Mouse (Mus musculus) kidney, embryonic 15.5 days (tissue): ENCODE data around the gene Cacybp. TPM values are rescaled to one million over a fixed set of nuclear protein-coding genes. Genes with fewer than 3 reads are reported as not detected.

Experiments used
- ATAC-seq: fragments of 200-750 bp; cut with Nextera tagmentation; replicated peaks from 2 replicates; pipeline ENCODE4 v1.8.0; 2017; ENCODE audit warnings: moderate TSS enrichment; ENCODE audit not compliant: low FRiP score
- H3K27ac ChIP-seq: fragments of 300-500 bp; sonication (generic); 2 replicates; pipeline ENCODE4 v1.5.1; 2015; ENCODE audit warnings: mild to moderate bottlenecking, inconsistent platforms
- H3K27me3 ChIP-seq: fragments of 300-500 bp; sonication (generic); 2 replicates; pipeline ENCODE4 v1.6.1; 2015; ENCODE audit warnings: inconsistent platforms
- H3K36me3 ChIP-seq: fragments of 300-500 bp; sonication (generic); 2 replicates; pipeline ENCODE4 v1.6.1; 2015; ENCODE audit warnings: inconsistent platforms
- H3K4me1 ChIP-seq: fragments of 300-500 bp; sonication (generic); 2 replicates; pipeline ENCODE4 v1.6.1; 2015; ENCODE audit warnings: inconsistent platforms
- H3K4me2 ChIP-seq: fragments of 300-500 bp; sonication (generic); 2 replicates; pipeline ENCODE4 v1.6.1; 2015; ENCODE audit warnings: moderate library complexity, mild to moderate bottlenecking, inconsistent platforms
- H3K4me3 ChIP-seq: fragments of 300-500 bp; sonication (generic); replicated peaks from 2 replicates; pipeline ENCODE4 v1.5.1; 2015; ENCODE audit warnings: mild to moderate bottlenecking, inconsistent platforms
- H3K9ac ChIP-seq: fragments of 300-500 bp; sonication (generic); 2 replicates; pipeline ENCODE4 v1.6.1; 2015; ENCODE audit warnings: mild to moderate bottlenecking, inconsistent platforms
- H3K9me3 ChIP-seq: fragments of 300-500 bp; sonication (generic); replicated peaks from 2 replicates; pipeline ENCODE4 v1.6.1; 2016; ENCODE audit warnings: inconsistent platforms
- WGBS: fragments of 180-500 bp; shearing (Covaris S2); methylation state at CpG from one replicate; pipeline ENCODE4 v1.1.7; 2015; ENCODE audit warnings: mixed read lengths; 5-methylcytosine and 5-hydroxymethylcytosine counted together
- polyA plus RNA-seq: library from polyadenylated mRNA; unstranded; fragments of >200 nt; fragmentation: Nextera tagmentation; extraction: Ambion mirVana; gene quantifications from 2 replicates; pipeline ENCODE4 v1.2.1, GENCODE M21; 2015

The Cacybp gene
- polyA plus RNA-seq, 1 experiment from 2014 or later, result 229 TPM

GRCm38 (mm10) chr1:160244689-160245088 is 32.0 kb upstream of the Cacybp start:
- no peak for ATAC-seq
- no peaks in the 10 kb centered on the region for H3K36me3 ChIP-seq
- no peak overlapping the region for H3K9ac ChIP-seq
- no peaks in the 10 kb centered on the region for H3K4me1 ChIP-seq
- no peaks in the 10 kb centered on the region for H3K9me3 ChIP-seq
- H3K27ac ChIP-seq, result no peak overlapping the region
- no peak overlapping the region for H3K4me3 ChIP-seq
- no peak overlapping the region for H3K4me2 ChIP-seq
- no peaks in the 10 kb centered on the region for H3K27me3 ChIP-seq
- WGBS, result 91% methylated on average over 5 of the region's 5 CpGs

GRCm38 (mm10) chr1:160240091-160240490 is 27.4 kb upstream of the Cacybp start:
- ATAC-seq, result no peak
- Histone ChIP-seq H3K36me3 (no peaks in the 10 kb centered on the region), H3K4me3 (no peak overlapping the region), H3K27ac (no peak overlapping the region), H3K9ac (no peak overlapping the region), H3K4me1 (no peaks in the 10 kb centered on the region), H3K9me3 (no peaks in the 10 kb centered on the region), H3K4me2 (no peak overlapping the region), H3K27me3 (no peaks in the 10 kb centered on the region)
- 92% methylated on average over 2 of the region's 2 CpGs for WGBS

DNA sequence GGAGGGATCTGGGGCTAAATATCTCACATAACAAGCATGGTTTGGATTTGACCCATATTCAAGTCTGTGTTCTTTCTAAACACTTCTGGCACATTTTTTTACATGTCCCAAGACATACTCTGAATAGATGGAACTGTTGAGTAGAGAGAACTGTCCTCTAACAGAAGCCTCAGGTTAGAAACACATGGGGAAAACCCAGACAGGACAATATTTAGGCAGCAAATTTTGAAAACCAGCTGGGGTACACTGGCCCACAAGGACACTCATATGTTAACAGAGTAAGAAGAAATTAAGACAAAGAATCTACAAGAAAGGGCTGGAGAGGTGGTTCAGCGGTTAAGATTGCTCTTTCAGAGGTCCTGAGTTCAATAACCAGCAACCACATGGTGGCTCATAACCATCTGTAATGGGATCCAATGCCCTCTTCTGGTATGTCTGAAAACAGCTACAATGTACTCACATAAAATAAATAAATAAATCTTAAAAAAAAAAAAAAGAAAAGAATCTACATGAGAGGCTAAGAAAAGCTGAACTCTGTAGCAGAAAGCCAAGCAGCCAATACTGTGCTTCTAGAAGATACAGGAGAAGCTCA is 26.3 kb upstream of the Cacybp start:
- no peak overlapping the region for H3K27ac ChIP-seq
- H3K27me3 ChIP-seq, result no peaks in the 10 kb centered on the region
- 75% methylated on average over 1 of the region's 1 CpGs for WGBS
- H3K9me3 ChIP-seq, result no peaks in the 10 kb centered on the region
- no peaks in the 10 kb centered on the region for H3K36me3 ChIP-seq
- no peak overlapping the region for H3K4me3 ChIP-seq
- no peak for ATAC-seq
- H3K4me1 ChIP-seq, result no peaks in the 10 kb centered on the region
- no peak overlapping the region for H3K9ac ChIP-seq
- no peak overlapping the region for H3K4me2 ChIP-seq

GRCm38 (mm10) chr1:160237981-160238380 is 25.3 kb upstream of the Cacybp start:
- H3K9me3 ChIP-seq, result no peaks in the 10 kb centered on the region
- H3K4me3 ChIP-seq, result no peak overlapping the region
- no peaks in the 10 kb centered on the region for H3K36me3 ChIP-seq
- no peak overlapping the region for H3K4me2 ChIP-seq
- 90% methylated on average over 2 of the region's 2 CpGs for WGBS
- H3K27ac ChIP-seq, result no peak overlapping the region
- ATAC-seq, result no peak
- H3K27me3 ChIP-seq, result no peaks in the 10 kb centered on the region
- H3K4me1 ChIP-seq, result no peaks in the 10 kb centered on the region
- H3K9ac ChIP-seq, result no peak overlapping the region

GRCm38 (mm10) chr1:160233921-160234320 is 21.2 kb upstream of the Cacybp start:
- Histone ChIP-seq H3K9ac (no peak overlapping the region), H3K4me2 (no peak overlapping the region), H3K27ac (0 out of 2 replicates have a peak overlapping the region, but pooled peaks have one; percentile 4), H3K9me3 (no peaks in the 10 kb centered on the region), H3K27me3 (no peaks in the 10 kb centered on the region), H3K36me3 (no peaks in the 10 kb centered on the region), H3K4me3 (no peak overlapping the region), H3K4me1 (no peaks in the 10 kb centered on the region)
- no peak for ATAC-seq

GRCm38 (mm10) chr1:160232113-160232512 is 19.4 kb upstream of the Cacybp start:
- Histone ChIP-seq H3K9ac (no peak overlapping the region), H3K27ac (no peak overlapping the region), H3K4me2 (no peak overlapping the region), H3K9me3 (no peaks in the 10 kb centered on the region), H3K4me3 (no peak overlapping the region), H3K4me1 (no peaks in the 10 kb centered on the region), H3K27me3 (no peaks in the 10 kb centered on the region), H3K36me3 (no peaks in the 10 kb centered on the region)
- WGBS, result 95% methylated on average over 3 of the region's 3 CpGs
- ATAC-seq, result no peak

DNA sequence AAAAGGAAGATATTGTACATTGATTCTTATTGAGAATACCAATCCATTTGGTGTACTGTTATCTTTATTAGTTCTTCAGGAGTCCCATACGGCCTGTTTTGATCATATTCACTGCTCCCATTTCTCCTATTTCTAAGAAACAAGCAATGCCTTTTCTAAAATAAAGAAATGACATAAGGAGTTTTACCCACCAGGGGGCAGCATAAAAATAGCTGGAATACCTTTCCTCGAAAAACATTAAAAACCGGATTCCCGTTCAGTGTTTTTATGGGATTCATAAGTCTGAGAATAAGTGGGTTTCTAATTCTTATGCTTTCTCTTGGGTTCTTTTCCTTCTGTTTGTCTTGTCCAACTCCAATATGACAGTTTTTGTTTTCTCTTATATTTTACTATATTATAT is 18.3 kb upstream of the Cacybp start:
- Histone ChIP-seq H3K27me3 (no peaks in the 10 kb centered on the region), H3K9me3 (no peaks in the 10 kb centered on the region), H3K4me3 (no peak overlapping the region), H3K9ac (no peak overlapping the region), H3K36me3 (no peaks in the 10 kb centered on the region), H3K4me1 (no peaks in the 10 kb centered on the region), H3K27ac (no peak overlapping the region), H3K4me2 (no peak overlapping the region)
- no peak for ATAC-seq
- WGBS, result 41% methylated on average over 4 of the region's 4 CpGs

GRCm38 (mm10) chr1:160227850-160228249 is 15.2 kb upstream of the Cacybp start:
- H3K4me1 ChIP-seq, result no peaks in the 10 kb centered on the region
- no peak overlapping the region for H3K4me2 ChIP-seq
- H3K9me3 ChIP-seq, result no peaks in the 10 kb centered on the region
- no peaks in the 10 kb centered on the region for H3K36me3 ChIP-seq
- H3K9ac ChIP-seq, result no peak overlapping the region
- H3K4me3 ChIP-seq, result no peak overlapping the region
- H3K27me3 ChIP-seq, result no peaks in the 10 kb centered on the region
- no peak overlapping the region for H3K27ac ChIP-seq
- no peak for ATAC-seq

- H3K9me3 ChIP-seq, result no peaks in the 10 kb centered on the region
- no peaks in the 10 kb centered on the region for H3K4me1 ChIP-seq
- H3K27me3 ChIP-seq, result no peaks in the 10 kb centered on the region
- no peaks in the 10 kb centered on the region for H3K36me3 ChIP-seq
- no peak overlapping the region for H3K4me2 ChIP-seq
- WGBS, result 89% methylated on average over 4 of the region's 4 CpGs
- H3K4me3 ChIP-seq, result no peak overlapping the region
- H3K9ac ChIP-seq, result no peak overlapping the region
- ATAC-seq, result no peak
- H3K27ac ChIP-seq, result no peak overlapping the region
Observed at GRCm38 (mm10) chr1:160227196-160227595, 14.5 kb upstream of the Cacybp start.

DNA sequence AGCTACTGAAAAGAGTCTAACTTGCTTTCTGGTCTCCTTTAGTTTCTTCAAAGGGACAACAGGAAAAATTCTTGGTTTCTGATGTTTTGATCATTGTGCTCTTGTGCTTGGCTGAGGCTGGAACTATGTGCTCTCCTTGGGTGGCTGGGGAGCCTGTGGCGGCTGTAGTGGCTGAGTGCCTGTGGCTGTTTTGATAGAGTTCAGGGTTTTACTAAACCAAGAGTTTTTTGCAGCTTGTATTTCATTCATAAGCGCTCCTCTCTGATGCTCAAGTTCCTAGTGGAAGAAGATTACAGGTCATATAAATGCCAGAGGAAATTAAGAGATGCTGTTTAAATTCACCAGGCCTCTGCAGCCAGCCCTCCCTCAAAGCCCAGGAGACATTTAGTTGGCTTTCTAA is 11.4 kb upstream of the Cacybp start:
- no peak overlapping the region for H3K4me2 ChIP-seq
- H3K4me1 ChIP-seq, result no peaks in the 10 kb centered on the region
- no peak overlapping the region for H3K9ac ChIP-seq
- no peaks in the 10 kb centered on the region for H3K36me3 ChIP-seq
- whole genome bisulfite sequencing, result 64% methylated on average over 2 of the region's 2 CpGs
- no peak for ATAC-seq
- no peaks in the 10 kb centered on the region for H3K9me3 ChIP-seq
- no peak overlapping the region for H3K4me3 ChIP-seq
- no peak overlapping the region for H3K27ac ChIP-seq
- H3K27me3 ChIP-seq, result no peaks in the 10 kb centered on the region

GRCm38 (mm10) chr1:160217898-160218297 is 5.2 kb upstream of the Cacybp start:
- no peak for ATAC-seq
- WGBS, result 86% methylated on average over 3 of the region's 3 CpGs
- Histone ChIP-seq H3K27ac (no peak overlapping the region), H3K9ac (no peak overlapping the region), H3K9me3 (no peaks in the 10 kb centered on the region), H3K4me2 (no peak overlapping the region), H3K4me1 (no peaks in the 10 kb centered on the region), H3K4me3 (no peak overlapping the region), H3K27me3 (no peaks in the 10 kb centered on the region), H3K36me3 (no peaks in the 10 kb centered on the region)

DNA sequence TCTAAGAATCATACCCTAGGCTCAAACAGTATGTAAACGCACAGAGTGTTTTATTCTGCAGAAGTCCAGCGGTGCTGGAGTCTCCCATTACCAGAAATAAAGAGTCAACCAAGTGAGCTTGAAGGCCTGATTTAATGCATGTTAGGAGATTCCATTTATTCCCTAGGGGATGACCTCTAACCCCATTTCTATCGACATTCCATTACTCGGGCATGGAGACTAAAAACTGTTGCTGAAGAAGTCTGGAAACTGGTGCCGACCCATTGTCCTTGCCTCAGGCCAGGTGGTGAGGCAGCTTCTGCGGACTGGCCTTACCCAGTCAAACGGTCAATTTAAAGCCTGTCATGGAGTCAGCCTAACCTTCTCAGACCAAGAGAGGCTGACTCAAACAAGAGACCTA is 1.5 kb upstream of the Cacybp start:
- Histone ChIP-seq H3K4me3 (peak overlapping the region; percentile 78; the same call in 1 of the 2 replicates), H3K4me1 (peaks cover 11% of the 10 kb centered on the region), H3K27me3 (no peaks in the 10 kb centered on the region), H3K4me2 (peak overlapping the region; percentile 65; the same call in 1 of the 2 replicates), H3K27ac (no peak overlapping the region), H3K9me3 (no peaks in the 10 kb centered on the region), H3K9ac (no peak overlapping the region), H3K36me3 (peaks cover 1% of the 10 kb centered on the region; the same call in 1 of the 2 replicates)
- ATAC-seq, result no peak
- 85% methylated on average over 7 of the region's 7 CpGs for WGBS

DNA sequence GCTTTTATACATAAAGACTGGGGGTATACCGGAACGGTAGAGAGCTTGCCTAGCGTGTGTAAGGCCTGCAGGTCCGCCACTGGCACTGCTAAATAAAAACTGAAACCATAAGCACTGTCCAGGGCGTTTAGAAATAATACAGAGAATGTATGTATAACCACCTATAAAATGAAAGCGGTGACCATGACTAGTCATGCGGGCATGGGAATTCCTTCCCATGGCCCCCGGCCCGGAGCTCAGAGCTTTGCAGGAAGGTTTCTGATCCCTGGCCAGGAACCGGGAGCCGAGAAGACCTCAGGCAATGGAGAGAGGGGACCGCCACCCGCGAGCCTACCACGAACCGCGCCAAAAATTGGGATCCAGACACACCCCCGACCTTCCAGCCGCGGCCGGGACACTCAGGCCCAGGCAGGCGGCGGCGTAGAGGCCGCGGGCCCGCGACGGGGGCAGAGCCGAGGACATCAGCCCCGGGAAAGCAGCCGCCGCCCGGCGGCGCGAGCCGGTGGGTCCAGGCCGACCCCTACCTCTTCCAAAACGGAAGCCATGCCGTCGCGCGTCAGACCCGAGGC is 468 bp downstream of the Cacybp start:
- H3K27me3 ChIP-seq, result no peaks in the 10 kb centered on the region
- ATAC-seq, result peak; percentile 77
- H3K9me3 ChIP-seq, result no peaks in the 10 kb centered on the region
- peak overlapping the region; percentile 88 for H3K9ac ChIP-seq
- H3K27ac ChIP-seq, result peak overlapping the region; percentile 99
- peak overlapping the region; percentile 67 for H3K4me2 ChIP-seq
- peaks cover 12% of the 10 kb centered on the region for H3K4me1 ChIP-seq
- WGBS, result under 1% methylated on average over 45 of the region's 45 CpGs
- peak overlapping the region; percentile 78 for H3K4me3 ChIP-seq
- H3K36me3 ChIP-seq, result peaks cover 13% of the 10 kb centered on the region
